Mouse (Mus musculus) embryonic stem cell, embryonic (primary cell): ENCODE measurements around the gene Majin.

Source experiments
- CTCF ChIA-PET, 4 experiments: fragments of 300-600 bp in 2 of 4; fragments of 350-600 bp in 2 of 4; sonication (Branson Sonifier 250); formaldehyde crosslinking; loops; one replicate each; lab custom pipeline; 2022; ENCODE audit warnings: inconsistent platforms in 2 of 4; lab: Charles Lee
- POLR2A ChIA-PET, 4 experiments: fragments of 300-600 bp in 2 of 4; fragments of 350-600 bp in 2 of 4; sonication (Branson Sonifier 250); formaldehyde crosslinking; loops; one replicate each; lab custom pipeline; 2022; ENCODE audit warnings: antibody characterized with exemption in 4 of 4, inconsistent platforms in 1 of 4; lab: Charles Lee

Gene Majin

DNA sequence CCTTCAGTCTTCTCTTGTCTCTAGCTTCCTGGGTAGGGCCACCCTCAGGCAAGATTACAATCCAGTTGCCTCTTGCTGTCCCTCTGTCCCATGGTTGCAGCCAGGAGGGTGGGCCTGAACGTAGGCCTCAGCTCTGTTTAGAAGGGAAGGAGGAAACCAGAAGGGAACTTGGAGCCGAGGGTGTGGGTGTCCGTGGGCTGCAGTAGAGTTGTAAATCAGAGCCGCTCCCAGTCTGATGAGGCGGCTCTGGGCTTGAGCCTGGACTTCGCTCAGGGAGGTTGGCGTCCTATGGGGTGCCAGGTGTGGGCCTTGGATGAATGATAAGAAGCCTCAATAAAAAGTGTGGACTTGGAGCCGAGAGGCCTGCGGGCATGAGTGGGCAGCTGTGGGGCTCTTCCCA is 80.0 kb downstream of the Majin start:
- CTCF ChIA-PET = interaction anchor here (0.7 to 8.2 kb wide), 26 partner anchors 11 to 184 kb away, joined by 3 to 66 read pairs (median 4); partner anchors contain the start of genes Cdc42bpg (in 4 of the 4), Ehd1 (in 3 of the 4), Men1 (in 2 of the 4) and Atg2a (in 1 of the 4)
- POLR2A ChIA-PET = interaction anchor here (0.7 to 34.9 kb wide), 38 partner anchors 9 to 804 kb away, joined by 3 to 829 read pairs (median 4); partner anchors contain the start of genes Atg2a (in 2 of the 4), Ehd1 (in 2 of the 4), Men1 (in 2 of the 4) and Cdc42bpg (in 1 of the 4)

DNA sequence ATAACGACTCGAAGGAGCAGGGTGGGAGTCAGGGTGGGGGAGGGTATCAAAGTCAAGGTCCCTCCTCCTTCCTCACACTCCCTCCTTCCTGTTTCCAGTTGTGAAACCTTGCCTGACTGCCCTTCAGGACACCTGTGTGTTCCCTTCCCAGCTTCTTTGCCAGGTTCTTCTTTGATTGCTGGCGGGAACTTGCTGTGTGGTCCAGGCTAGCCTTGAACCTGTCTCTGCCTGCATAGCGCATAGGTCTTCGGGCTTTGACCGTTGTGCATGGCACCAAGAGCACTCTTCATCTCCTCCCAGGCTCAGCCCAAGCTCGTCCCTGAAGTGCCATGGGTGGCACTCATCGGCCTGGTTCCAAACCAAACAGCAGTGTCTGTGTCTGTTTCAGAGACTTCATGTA is 80.8 kb downstream of the Majin start:
- POLR2A ChIA-PET = interaction anchor here in 2 of 4 experiments (0.8 to 34.9 kb wide), 19 partner anchors 8 to 250 kb away, joined by 3 to 829 read pairs (median 5); partner anchors contain the start of genes Ehd1 (in 2 of the 2), Atg2a (in 1 of the 2), Map4k2 (in 1 of the 2) and Men1 (in 1 of the 2)
- CTCF ChIA-PET = interaction anchor here (0.8 to 8.2 kb wide), 20 partner anchors 9 to 345 kb away, joined by 3 to 66 read pairs (median 5); partner anchors contain the start of genes Cdc42bpg (in 2 of the 4), Ehd1 (in 2 of the 4) and Men1 (in 1 of the 4)

DNA sequence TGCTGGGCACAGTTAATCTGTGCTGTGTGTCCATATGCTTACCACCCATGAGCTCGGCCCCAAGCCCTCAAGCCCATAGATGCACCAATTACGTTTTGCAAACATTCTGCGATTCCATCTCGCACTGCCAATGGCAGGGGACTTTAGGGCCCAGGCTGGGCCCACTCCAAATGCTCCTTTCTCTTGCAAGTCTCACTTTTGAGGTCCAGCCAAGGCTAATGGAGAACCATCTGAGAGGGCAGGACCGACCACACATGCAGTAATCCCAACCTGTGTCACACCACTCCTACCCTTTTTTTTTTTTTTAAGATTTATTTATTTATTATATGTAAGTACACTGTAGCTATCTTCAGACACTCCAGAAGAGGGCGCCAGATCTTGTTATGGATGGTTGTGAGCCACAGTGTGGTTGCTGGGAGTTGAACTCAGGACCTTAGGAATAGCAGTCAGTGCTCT is 81.6 kb downstream of the Majin start:
- ChIA-PET POLR2A (interaction anchor here (0.6 to 34.9 kb wide), 25 partner anchors 9 to 895 kb away, joined by 3 to 829 read pairs (median 4); partner anchors contain the start of genes Ehd1 (in 4 of the 4), Sf1 (in 2 of the 4), Cdc42bpg (in 1 of the 4) and Map4k2 (in 1 of the 4)), CTCF (interaction anchor here (0.6 to 8.2 kb wide), 42 partner anchors 8 to 791 kb away, joined by 3 to 66 read pairs (median 4); partner anchors contain the start of genes Cdc42bpg (in 4 of the 4), Ehd1 (in 2 of the 4), Capn1 (in 1 of the 4) and Gpha2 (in 1 of the 4))

DNA sequence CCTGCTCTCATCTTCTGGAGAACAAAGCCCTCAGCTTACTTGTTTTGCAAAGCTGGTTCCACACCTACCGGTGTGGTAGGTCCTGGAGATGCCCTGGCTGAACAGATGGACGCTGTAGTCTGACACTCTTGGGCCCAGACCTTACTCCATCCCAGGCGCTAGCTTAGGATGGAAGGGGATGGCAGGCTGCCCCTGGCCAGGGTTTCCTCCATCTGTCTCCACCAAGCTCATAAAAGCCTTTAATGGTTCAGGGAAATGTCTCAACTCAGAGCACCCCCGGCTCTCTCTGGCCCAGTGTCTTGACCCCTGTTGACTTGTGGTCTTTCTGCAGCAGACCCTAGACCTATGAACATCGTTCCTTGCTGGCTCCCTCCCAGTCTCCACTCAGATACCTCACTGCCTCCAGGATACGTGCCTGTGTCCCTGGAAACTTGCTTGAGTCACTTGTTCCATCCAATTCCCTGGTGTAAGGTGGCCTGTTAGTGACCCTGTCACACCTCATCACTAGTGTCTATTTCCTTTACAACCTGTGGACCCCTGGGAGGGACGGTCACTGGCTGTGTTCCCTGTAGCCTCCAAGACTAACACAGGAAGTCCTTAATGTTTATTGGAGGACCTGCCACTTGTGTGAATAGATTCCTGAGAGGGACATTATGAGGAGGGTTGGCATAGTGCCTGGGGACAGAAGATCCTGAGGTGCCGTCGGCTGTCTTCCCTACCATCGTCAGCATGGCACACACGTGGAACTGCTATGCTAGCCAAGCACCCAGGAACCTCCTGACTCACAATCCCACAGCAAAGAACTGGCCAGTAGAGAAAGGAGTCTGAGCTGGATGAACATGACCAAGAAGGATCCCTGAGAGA is 83.3 kb downstream of the Majin start:
- ChIA-PET CTCF (interaction anchor here (0.7 to 8.2 kb wide), 18 partner anchors 9 to 301 kb away, joined by 3 to 66 read pairs (median 5); partner anchors contain the start of genes Cdc42bpg (in 2 of the 4), Ehd1 (in 1 of the 4) and Ppp2r5b (in 1 of the 4)), POLR2A (interaction anchor here (0.8 to 34.9 kb wide), 12 partner anchors 11 to 200 kb away, joined by 3 to 829 read pairs (median 4); partner anchors contain the start of genes Ehd1 (in 2 of the 4), Cdc42bpg (in 1 of the 4), Men1 (in 1 of the 4) and Ppp2r5b (in 1 of the 4))

DNA sequence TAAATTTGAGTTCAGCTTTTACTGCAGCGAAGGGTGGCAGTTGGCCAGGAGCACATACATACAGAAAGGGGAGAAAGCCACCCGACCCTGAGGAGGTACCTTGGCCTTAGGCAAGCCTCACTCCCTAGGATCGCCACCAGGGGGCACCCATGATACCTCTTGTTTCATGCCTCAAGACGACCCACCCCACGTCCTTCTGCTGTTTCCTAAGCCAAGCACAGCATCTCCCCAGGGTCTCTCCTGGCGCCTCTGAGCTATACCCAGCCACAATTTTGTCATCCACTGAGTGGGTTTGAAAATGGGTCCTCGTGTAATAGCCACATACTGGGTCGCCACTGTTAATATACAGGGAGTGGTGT is 84.0 kb downstream of the Majin start:
- CTCF ChIA-PET = interaction anchor here (0.5 to 8.2 kb wide), 16 partner anchors 8 to 1471 kb away, joined by 3 to 66 read pairs (median 3); partner anchors contain the start of genes Ehd1 (in 2 of the 4), Cdc42bpg (in 1 of the 4) and Ppp2r5b (in 1 of the 4)
- POLR2A ChIA-PET = interaction anchor here (0.8 to 34.9 kb wide), 15 partner anchors 10 to 200 kb away, joined by 3 to 829 read pairs (median 5); partner anchors contain the start of genes Cdc42bpg (in 2 of the 4), Ehd1 (in 2 of the 4), Men1 (in 1 of the 4) and Ppp2r5b (in 1 of the 4)

DNA sequence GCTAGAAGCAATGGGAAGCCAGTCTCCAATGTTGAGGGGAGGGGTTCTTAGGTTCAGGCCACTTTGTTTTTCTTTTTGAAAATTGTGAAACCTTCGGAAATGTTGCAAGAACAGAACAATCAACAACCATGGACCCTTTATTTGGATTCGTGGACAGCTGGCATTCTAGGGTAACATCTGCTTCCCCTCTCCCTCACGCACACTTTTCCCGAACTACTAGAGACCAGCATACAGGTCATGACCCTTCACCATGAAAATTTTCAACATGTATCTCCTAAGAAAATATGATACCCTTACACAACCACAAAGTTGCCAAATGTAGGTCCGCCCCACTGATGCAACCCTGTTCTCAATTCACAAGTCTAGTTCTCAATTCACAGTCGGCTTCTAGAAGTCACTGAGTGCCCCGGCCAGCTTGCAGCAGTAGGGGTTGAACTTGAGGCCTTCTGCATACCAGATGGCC is 84.5 kb downstream of the Majin start:
- ChIA-PET CTCF (interaction anchor here (0.5 to 8.2 kb wide), 21 partner anchors 8 to 1471 kb away, joined by 3 to 66 read pairs (median 5); partner anchors contain the start of genes Cdc42bpg (in 3 of the 4), Ehd1 (in 1 of the 4), Men1 (in 1 of the 4) and Ppp2r5b (in 1 of the 4)), POLR2A (interaction anchor here in 3 of 4 experiments (0.6 to 34.9 kb wide), 24 partner anchors 10 to 745 kb away, joined by 3 to 829 read pairs (median 6); partner anchors contain the start of genes Atg2a (in 2 of the 3), Cdc42bpg (in 2 of the 3), Ehd1 (in 2 of the 3) and Cdca5 (in 1 of the 3))

DNA sequence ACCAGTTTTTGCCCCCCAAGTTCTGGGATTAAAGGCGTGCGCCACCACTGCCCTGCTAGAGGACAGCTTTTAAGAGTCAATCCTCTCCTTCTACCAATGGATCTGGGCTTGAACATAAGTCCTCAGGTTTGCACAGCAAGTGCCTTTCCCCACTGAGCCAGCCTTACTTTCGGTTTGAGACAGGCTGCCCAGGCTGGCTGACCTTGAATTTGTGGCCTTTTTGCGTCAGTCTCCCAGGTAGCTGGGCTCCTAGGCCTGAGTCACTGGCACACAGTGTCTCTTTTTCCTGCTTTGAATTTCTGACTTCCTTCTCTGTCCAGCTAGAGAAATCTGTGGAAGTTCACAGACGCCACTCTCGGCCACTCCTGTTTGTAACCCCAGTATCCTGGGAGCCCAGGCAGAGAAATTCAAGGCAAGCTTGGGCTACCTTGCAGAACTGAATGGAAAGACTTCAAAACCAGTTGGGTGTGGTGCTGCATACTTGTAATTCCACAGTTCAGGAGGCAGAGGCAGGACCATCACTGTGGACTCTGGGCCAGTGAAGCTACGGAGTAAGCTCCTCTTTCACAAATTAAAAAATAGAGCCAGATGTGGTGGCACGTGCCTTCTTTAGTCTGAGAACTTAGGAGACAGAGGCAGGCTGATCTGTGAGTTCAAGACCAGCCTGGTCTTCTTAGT is 85.7 kb downstream of the Majin start:
- POLR2A ChIA-PET = interaction anchor here (0.5 to 34.9 kb wide), 72 partner anchors 9 to 801 kb away, joined by 3 to 829 read pairs (median 5); partner anchors contain the start of genes Cdc42bpg (in 3 of the 4), Sf1 (in 3 of the 4), Atg2a (in 2 of the 4) and Ehd1 (in 2 of the 4)
- CTCF ChIA-PET = interaction anchor here (0.5 to 8.2 kb wide), 36 partner anchors 8 to 853 kb away, joined by 3 to 66 read pairs (median 4); partner anchors contain the start of genes Cdc42bpg (in 4 of the 4), Men1 (in 3 of the 4) and Ppp2r5b (in 1 of the 4)

DNA sequence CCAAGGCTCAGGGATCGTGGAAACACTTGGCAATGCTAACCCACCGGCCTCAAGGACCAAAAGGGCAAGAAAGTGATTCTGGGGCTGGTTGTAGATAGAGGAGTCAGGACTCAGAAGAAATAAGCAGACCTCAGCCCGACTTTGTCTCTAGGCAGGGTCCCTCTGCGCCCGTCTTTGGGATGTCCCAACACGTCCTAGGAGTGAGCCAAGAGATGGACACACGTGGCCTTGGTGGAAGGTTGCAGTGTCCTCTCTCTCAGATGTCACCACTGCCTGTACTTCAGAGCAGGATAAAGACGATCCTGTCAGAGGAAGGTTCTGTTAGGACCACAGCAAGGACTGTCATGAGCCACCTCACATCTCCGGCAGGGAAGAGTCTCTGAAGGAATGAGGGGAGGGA is 86.5 kb downstream of the Majin start:
- CTCF ChIA-PET = interaction anchor here (0.5 to 4.9 kb wide), 29 partner anchors 8 to 854 kb away, joined by 3 to 43 read pairs (median 4); partner anchors contain the start of genes Cdc42bpg (in 3 of the 4), Men1 (in 3 of the 4) and Ppp2r5b (in 1 of the 4)
- POLR2A ChIA-PET = interaction anchor here (0.6 to 34.9 kb wide), 65 partner anchors 8 to 635 kb away, joined by 3 to 829 read pairs (median 5); partner anchors contain the start of genes Cdc42bpg (in 3 of the 4), Sf1 (in 3 of the 4), Atg2a (in 2 of the 4) and Ehd1 (in 2 of the 4)

DNA sequence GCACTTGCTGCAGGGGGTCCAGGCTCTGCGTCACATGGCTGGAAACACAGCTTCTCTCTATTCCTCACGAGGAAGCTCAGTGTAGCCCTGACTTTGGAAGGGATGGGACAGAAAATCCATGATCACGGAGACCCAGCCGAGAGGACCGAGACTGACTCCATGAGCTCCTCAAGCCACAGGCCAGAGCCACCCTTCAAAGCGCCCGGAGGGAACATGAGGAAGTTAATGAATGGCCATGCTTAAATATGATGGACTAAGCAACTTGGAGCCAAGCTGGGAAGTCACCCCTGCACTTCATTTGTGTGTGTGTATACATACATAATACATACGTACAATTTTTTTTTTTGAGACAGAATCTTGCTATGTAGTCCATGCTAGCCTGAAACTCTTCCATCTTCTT is 87.0 kb downstream of the Majin start:
- ChIA-PET POLR2A (interaction anchor here (0.6 to 34.9 kb wide), 44 partner anchors 7 to 1210 kb away, joined by 3 to 829 read pairs (median 7); partner anchors contain the start of genes Atg2a (in 2 of the 4), Cdc42bpg (in 2 of the 4), Men1 (in 2 of the 4) and Sf1 (in 2 of the 4)), CTCF (interaction anchor here in 3 of 4 experiments (0.5 to 4.9 kb wide), 12 partner anchors 9 to 297 kb away, joined by 3 to 43 read pairs (median 4); partner anchors contain the start of gene Cdc42bpg (in 2 of the 3))

DNA sequence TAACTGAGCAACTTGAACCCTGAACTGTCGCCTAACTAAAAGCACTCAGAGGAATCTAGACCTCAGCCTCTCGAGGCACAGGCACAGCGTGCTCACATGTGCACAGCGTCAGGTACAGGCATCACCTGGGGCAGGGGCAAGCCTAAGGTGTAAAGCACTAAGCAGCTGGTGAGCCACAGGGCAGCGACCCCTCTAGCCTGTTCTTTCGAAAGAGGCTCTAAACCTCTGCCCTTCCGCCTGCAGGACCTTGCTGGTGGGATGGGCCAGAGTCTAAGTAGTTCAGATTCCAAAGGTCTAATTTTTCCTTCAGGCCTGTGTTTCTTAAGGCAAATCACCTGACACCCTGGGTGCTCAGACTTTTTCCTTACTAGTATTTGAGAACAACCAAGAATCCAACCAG is 87.9 kb downstream of the Majin start:
- CTCF ChIA-PET = interaction anchor here in 2 of 4 experiments (0.6 to 1.1 kb wide), 2 partner anchors 15 to 44 kb away, joined by 3 read pairs; no protein-coding TSS in a partner anchor
- POLR2A ChIA-PET = interaction anchor here (0.5 to 34.9 kb wide), 17 partner anchors 8 to 431 kb away, joined by 3 to 829 read pairs (median 5); partner anchors contain the start of genes Cdc42bpg (in 2 of the 4) and Men1 (in 1 of the 4)

DNA sequence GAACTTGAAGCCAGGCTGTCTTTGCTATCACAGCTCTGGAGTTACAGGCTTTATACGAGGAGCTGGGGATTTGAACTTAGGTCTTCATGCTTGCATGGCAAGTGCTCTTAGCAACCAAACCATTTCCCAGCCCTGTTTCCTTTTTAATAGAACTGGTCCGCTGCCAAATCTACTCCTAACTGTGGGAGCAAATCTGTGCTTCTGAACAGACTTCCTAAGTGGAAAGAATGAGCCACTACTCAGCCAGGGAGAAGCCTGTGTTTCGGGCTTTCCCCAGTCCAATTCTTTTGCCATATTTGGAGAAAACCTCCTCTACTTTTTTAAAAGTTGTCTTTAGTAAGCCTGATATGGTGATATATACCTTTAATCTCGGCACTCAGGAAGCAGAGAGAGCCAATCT is 88.5 kb downstream of the Majin start:
- CTCF ChIA-PET = interaction anchor here in 1 of 4 experiments (0.7 kb wide), 1 partner anchor 10 kb away, joined by 3 read pairs; no protein-coding TSS in a partner anchor
- POLR2A ChIA-PET = interaction anchor here in 2 of 4 experiments (0.6 to 34.9 kb wide), 7 partner anchors 9 to 94 kb away, joined by 3 to 829 read pairs (median 7); partner anchors contain the start of genes Cdc42bpg (in 1 of the 2) and Men1 (in 1 of the 2)

DNA sequence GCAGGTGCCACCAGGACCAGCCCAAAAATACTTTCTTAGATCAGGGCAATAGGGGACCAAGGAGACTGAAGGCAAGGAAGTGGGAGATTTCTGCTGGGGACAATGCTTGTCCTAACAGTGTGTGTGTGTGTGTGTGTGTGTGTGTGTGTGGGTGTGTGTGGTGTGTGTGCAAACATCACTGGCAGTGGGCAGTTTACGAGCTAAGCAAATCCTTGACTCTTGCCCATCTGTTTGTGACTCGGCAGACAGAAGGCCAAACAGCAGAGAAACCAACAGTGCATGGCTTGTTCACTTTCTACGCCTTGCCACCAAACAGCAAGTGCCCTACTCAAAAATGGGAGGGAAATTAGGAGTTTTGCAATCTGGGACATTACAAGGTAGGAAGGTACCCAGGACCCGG is 89.4 kb downstream of the Majin start:
- CTCF ChIA-PET = interaction anchor here in 2 of 4 experiments (0.6 to 0.7 kb wide), 2 partner anchors 11 to 861 kb away, joined by 3 read pairs; no protein-coding TSS in a partner anchor
- POLR2A ChIA-PET = interaction anchor here in 2 of 4 experiments (0.7 to 34.9 kb wide), 8 partner anchors 10 to 144 kb away, joined by 3 to 829 read pairs (median 5); partner anchors contain the start of genes Arl2 (in 1 of the 2), Batf2 (in 1 of the 2) and Men1 (in 1 of the 2)
